Mouse (Mus musculus) G1E (cell line): Measurements from ENCODE around the gene Gzmc. TPM values are rescaled to one million over a fixed set of nuclear protein-coding genes. Genes with fewer than 3 reads are reported as not detected.
"Not testable (repeated sequence)": the region's sequence is repeated elsewhere in the genome, so short reads cannot be mapped to it uniquely, and the experiment has no call there.

ENCODE experiments used
- ATAC-seq: 2 replicates; pipeline ENCODE4 v1.8.0; 2016; ENCODE audit warnings: mild to moderate bottlenecking; ENCODE audit not compliant: insufficient number of reproducible peaks, poor library complexity, low FRiP score, severe bottlenecking; ENCODE audit errors: extremely low read depth
- DNase-seq: peaks from one replicate; pipeline ENCODE4 v3.0.0; 2012; ENCODE audit warnings: low spot score
- H3K27me3 ChIP-seq: 2 replicates; pipeline ENCODE4 v1.6.1; 2012; ENCODE audit warnings: mild to moderate bottlenecking, low read length, inconsistent platforms; ENCODE audit not compliant: insufficient read depth
- H3K36me3 ChIP-seq: replicated peaks from 2 replicates; pipeline ENCODE3; 2012; ENCODE audit warnings: mild to moderate bottlenecking, inconsistent platforms
- H3K4me1 ChIP-seq: 2 replicates; pipeline ENCODE4 v1.6.1; 2012; ENCODE audit warnings: low read depth, low read length, inconsistent platforms, mixed read lengths; ENCODE audit not compliant: insufficient read depth
- H3K4me3 ChIP-seq: 2 replicates; pipeline ENCODE4 v1.5.1; 2012; ENCODE audit warnings: low read depth, mild to moderate bottlenecking, inconsistent platforms, low read length, moderate library complexity, mixed read lengths
- H3K9me3 ChIP-seq: replicated peaks from 2 replicates; pipeline ENCODE4 v1.6.1; 2012; ENCODE audit warnings: inconsistent platforms
- CTCF ChIP-seq: IDR thresholded peaks from 2 replicates; pipeline ENCODE4 v1.5.1; 2012; ENCODE audit warnings: low read depth, low read length, inconsistent platforms, mixed read lengths
- GATA1 ChIP-seq: IDR thresholded peaks from 2 replicates; pipeline ENCODE4 v1.6.1; 2012; ENCODE audit warnings: borderline replicate concordance, low read length, inconsistent platforms, mixed read lengths
- GATA2 ChIP-seq: IDR thresholded peaks from 2 replicates; pipeline ENCODE4 v1.6.1; 2012; ENCODE audit warnings: low read depth, low read length, inconsistent platforms, borderline replicate concordance
- POLR2AphosphoS5 ChIP-seq: IDR thresholded peaks from 2 replicates; pipeline ENCODE4 v1.6.1; 2012; ENCODE audit warnings: low read depth, low read length, inconsistent platforms; ENCODE audit not compliant: insufficient replicate concordance
- TAL1 ChIP-seq: conservative IDR thresholded peaks from 2 replicates; pipeline ENCODE4 v1.6.1; 2012; ENCODE audit warnings: low read depth, low read length, inconsistent platforms, mixed read lengths
- polyA plus RNA-seq: library from polyadenylated mRNA; stranded (reverse); fragments of >175 nt; gene quantifications from 2 replicates; pipeline ENCODE4 v1.2.3, GENCODE M21; 2012
- total RNA-seq, 2 experiments: library from RNA; stranded (forward) in 1 of 2; stranded (reverse) in 1 of 2; fragments of 200-1000 nt in 1 of 2; fragments of >200 nt in 1 of 2; fragmentation: Nextera tagmentation in 1 of 2; gene quantifications; 2 replicates each; pipeline ENCODE4 v1.2.3; 2014 to 2017

Gzmc gene
- total and polyA plus RNA-seq, 3 experiments, result not detected

DNA sequence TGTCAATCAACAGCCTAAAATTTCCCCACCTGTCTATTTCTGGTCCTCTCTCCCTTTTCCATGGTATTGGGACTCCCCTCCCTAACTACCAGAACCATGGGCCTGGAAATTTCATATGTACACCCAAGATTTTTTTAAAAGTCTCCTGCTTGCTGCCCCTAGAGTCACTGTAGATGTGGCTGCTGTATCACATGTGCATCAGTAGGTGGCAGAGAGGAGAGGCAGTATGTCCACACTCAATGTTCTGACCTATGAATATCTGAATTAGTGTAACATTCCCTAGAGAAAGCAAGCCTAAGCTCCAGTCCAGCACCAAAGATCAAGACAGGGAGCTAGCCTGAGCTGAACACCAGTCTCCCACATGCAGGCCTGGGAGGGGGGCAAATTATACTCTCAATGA lies 6.0 kb upstream of the Gzmc start:
- ATAC-seq (no peak), DNase-seq (no peak)
- H3K4me1 ChIP-seq, result no peaks in the 10 kb centered on the region
- peaks cover 4% of the 10 kb centered on the region for H3K9me3 ChIP-seq
- H3K4me3 ChIP-seq, result no peak overlapping the region
- H3K36me3 ChIP-seq, result no peaks in the 10 kb centered on the region
- H3K27me3 ChIP-seq, result peaks cover 6% of the 10 kb centered on the region; the same call in 1 of the 2 replicates
- TF ChIP-seq GATA1, result no peak
- TF ChIP-seq TAL1, result no peak
- TF ChIP-seq POLR2AphosphoS5, result no peak
- no peak for TF ChIP-seq GATA2
- no peak for TF ChIP-seq CTCF

DNA sequence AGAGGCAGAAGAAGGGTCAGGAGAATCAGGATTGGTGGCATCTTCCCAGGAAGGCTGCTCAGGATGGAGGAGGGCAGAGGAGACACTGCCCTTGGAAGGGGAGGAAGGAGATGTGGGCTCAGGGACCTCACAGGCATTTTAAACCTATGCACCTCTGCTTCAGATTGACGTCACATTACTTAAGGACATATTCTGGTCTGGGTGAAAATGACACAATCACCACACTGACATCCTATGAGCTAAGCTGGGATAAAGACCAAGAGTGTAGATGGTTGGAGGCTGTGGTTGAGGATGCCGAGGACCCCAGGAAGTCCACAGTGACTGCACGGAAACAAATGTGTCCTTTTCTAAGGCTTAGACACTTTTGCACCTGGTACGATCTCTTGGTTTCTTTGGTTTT lies 23.1 kb downstream of the Gzmc start, which contains the start of gene Gzmf:
Gene Gzmf (minus strand): TSS at position 101 of the 400 bp plus-strand sequence.
- Histone ChIP-seq H3K4me1 (peaks cover 2% of the 10 kb centered on the region; the same call in 1 of the 2 replicates), H3K9me3 (no peaks in the 10 kb centered on the region), H3K36me3 (no peaks in the 10 kb centered on the region), H3K4me3 (no peak within 1 kb of the TSS), H3K27me3 (0 out of 2 replicates have a peak, but pooled peaks cover 3% of the 10 kb centered on the region)
- no peak for TF ChIP-seq GATA2
- no peak for TF ChIP-seq CTCF
- TF ChIP-seq TAL1, result no peak
- TF ChIP-seq POLR2AphosphoS5, result no peak
- no peak for TF ChIP-seq GATA1
- DNase-seq, result no peak
- no peak for ATAC-seq

DNA sequence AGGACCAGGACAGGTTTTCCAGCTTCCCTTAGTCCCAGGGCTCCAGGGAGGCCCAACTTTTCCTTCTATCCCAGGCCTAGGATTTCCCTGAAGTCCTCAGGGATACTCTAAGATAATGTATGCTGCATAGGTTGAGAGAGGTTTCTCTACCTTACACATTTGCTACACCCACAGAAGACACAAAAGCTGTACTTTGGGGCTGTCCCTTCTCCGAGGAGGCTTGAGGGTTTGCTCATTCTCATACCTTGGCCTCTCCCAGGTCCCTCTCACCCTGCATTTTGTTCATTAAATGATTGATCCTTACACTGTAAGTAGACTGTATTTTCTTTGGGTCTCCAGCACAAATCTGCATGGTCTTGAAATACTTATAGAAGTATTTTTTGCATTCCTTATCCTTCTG lies 28.8 kb downstream of the Gzmc start:
- no peak for TF ChIP-seq POLR2AphosphoS5
- TF ChIP-seq TAL1, result no peak
- no peak for TF ChIP-seq CTCF
- TF ChIP-seq GATA2, result no peak
- Histone ChIP-seq H3K4me3 (no peak overlapping the region), H3K9me3 (no peaks in the 10 kb centered on the region), H3K36me3 (no peaks in the 10 kb centered on the region), H3K27me3 (peaks cover 3% of the 10 kb centered on the region; the same call in 1 of the 2 replicates), H3K4me1 (peaks cover 3% of the 10 kb centered on the region; the same call in 1 of the 2 replicates)
- no peak for DNase-seq
- no peak for ATAC-seq

GRCm38 (mm10) chr14:56205021-56205420 lies 29.4 kb downstream of the Gzmc start:
- TF ChIP-seq CTCF, result peak; percentile 25; the same call in 1 of the 2 replicates
- not testable (repeated sequence) for H3K4me1 ChIP-seq
- DNase-seq, result peak; percentile 11

GRCm38 (mm10) chr14:56203975-56204374 lies 30.5 kb downstream of the Gzmc start:
- peaks cover 3% of the 10 kb centered on the region; the same call in 1 of the 2 replicates for H3K4me1 ChIP-seq
- TF ChIP-seq CTCF (peak; percentile 79), TAL1 (no peak)
- DNase-seq, result peak; percentile 28
- no peaks in the 10 kb centered on the region for H3K9me3 ChIP-seq
- no peak for ATAC-seq
- H3K4me3 ChIP-seq, result no peak overlapping the region
- no peaks in the 10 kb centered on the region for H3K36me3 ChIP-seq
- H3K27me3 ChIP-seq, result peaks cover 3% of the 10 kb centered on the region; the same call in 1 of the 2 replicates

More at GRCm38 (mm10) chr14:56205021-56205420, 29.4 kb downstream of the Gzmc start:
- not testable (repeated sequence) for H3K4me3 ChIP-seq, ATAC-seq, H3K27me3 ChIP-seq, H3K9me3 ChIP-seq, H3K36me3 ChIP-seq

DNA sequence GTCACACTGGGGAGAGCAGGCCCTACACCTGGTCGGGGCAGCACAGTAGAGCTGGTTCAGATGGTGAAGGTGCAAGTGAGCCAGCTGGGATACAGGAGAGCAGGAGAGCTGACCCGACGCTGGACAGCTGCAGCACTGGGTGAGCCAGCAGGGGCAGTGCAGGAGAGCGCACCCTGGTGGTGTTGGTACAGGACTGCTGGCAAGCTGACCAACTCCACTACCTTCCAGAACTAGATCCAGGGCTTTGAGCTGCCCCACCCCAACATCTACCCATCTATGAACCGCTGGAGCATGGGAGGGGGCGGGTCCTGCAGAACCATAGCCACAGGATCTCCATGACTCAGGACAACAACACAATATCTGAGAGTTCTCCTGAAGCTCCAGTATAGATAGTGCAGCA lies 47.5 kb downstream of the Gzmc start:
- TF ChIP-seq GATA2, result no peak
- no peak for TF ChIP-seq GATA1
- no peak for TF ChIP-seq TAL1
- no peak for TF ChIP-seq CTCF
- no peak for TF ChIP-seq POLR2AphosphoS5
- ATAC-seq (no peak), DNase-seq (no peak)
- Histone ChIP-seq H3K27me3 (peaks cover 7% of the 10 kb centered on the region), H3K36me3 (no peaks in the 10 kb centered on the region), H3K4me1 (no peaks in the 10 kb centered on the region), H3K4me3 (no peak overlapping the region), H3K9me3 (no peaks in the 10 kb centered on the region)

- Histone ChIP-seq H3K27me3 (peaks cover 7% of the 10 kb centered on the region), H3K4me1 (no peaks in the 10 kb centered on the region), H3K36me3 (no peaks in the 10 kb centered on the region), H3K9me3 (no peaks in the 10 kb centered on the region), H3K4me3 (no peak overlapping the region)
- ATAC-seq, result no peak
- DNase-seq, result no peak
- no peak for TF ChIP-seq POLR2AphosphoS5
- TF ChIP-seq CTCF, result no peak
- no peak for TF ChIP-seq TAL1
- no peak for TF ChIP-seq GATA1
- TF ChIP-seq GATA2, result no peak
Observed at GRCm38 (mm10) chr14:56186521-56186920, 47.9 kb downstream of the Gzmc start.

Other genes with a start within 250 kb of the Gzmc start
- 13.1 and 16.6 TPM in 2 replicates for gene Mcpt1, start 216.7 kb downstream of the Gzmc start, total RNA-seq (2014; fragmentation: Nextera tagmentation)
- gene Mcpt1, start 216.7 kb downstream of the Gzmc start, total RNA-seq (2017), result 1.6 and 3.3 TPM in 2 replicates
- 0.07 and 0.27 TPM in 2 replicates for gene Mcpt1, start 216.7 kb downstream of the Gzmc start, polyA plus RNA-seq
- gene Mcpt9, start 204.2 kb downstream of the Gzmc start, total RNA-seq (2014; fragmentation: Nextera tagmentation), result 1.1 TPM in 1 of 2 replicates, not detected in the other
- 0.05 TPM in 1 of 2 replicates, not detected in the other for gene Mcpt9, start 204.2 kb downstream of the Gzmc start, total RNA-seq (2017)
- not detected in 2 replicates for gene Mcpt9, start 204.2 kb downstream of the Gzmc start, polyA plus RNA-seq
- not detected in 2 replicates for gene Mcpt2, start 192.6 kb downstream of the Gzmc start, total RNA-seq (2014; fragmentation: Nextera tagmentation)
- 1.1 and 2.4 TPM in 2 replicates for gene Mcpt2, start 192.6 kb downstream of the Gzmc start, total RNA-seq (2017)
- gene Mcpt2, start 192.6 kb downstream of the Gzmc start, polyA plus RNA-seq, result 0.06 TPM in 1 of 2 replicates, not detected in the other
- gene Mcpt4, start 172.3 kb downstream of the Gzmc start, total RNA-seq (2014; fragmentation: Nextera tagmentation), result not detected in 2 replicates
- 0.46 and 0.66 TPM in 2 replicates for gene Mcpt4, start 172.3 kb downstream of the Gzmc start, total RNA-seq (2017)
- not detected in 2 replicates for gene Mcpt4, start 172.3 kb downstream of the Gzmc start, polyA plus RNA-seq
- gene Mcpt8, start 149.4 kb downstream of the Gzmc start, total RNA-seq (2014; fragmentation: Nextera tagmentation), result not detected in 2 replicates
- not detected in 2 replicates for gene Mcpt8, start 149.4 kb downstream of the Gzmc start, total RNA-seq (2017)
- gene Mcpt8, start 149.4 kb downstream of the Gzmc start, polyA plus RNA-seq, result not detected in 2 replicates
- not detected in 2 replicates for gene Ctsg, start 132.1 kb downstream of the Gzmc start, total RNA-seq (2014; fragmentation: Nextera tagmentation)
- gene Ctsg, start 132.1 kb downstream of the Gzmc start, total RNA-seq (2017), result 0.11 and 0.35 TPM in 2 replicates
- gene Ctsg, start 132.1 kb downstream of the Gzmc start, polyA plus RNA-seq, result 0.07 and 0.16 TPM in 2 replicates
- gene Gzme, start 114.0 kb downstream of the Gzmc start, total RNA-seq (2014; fragmentation: Nextera tagmentation), result not detected in 2 replicates
- gene Gzme, start 114.0 kb downstream of the Gzmc start, total RNA-seq (2017), result not detected in 2 replicates
- not detected in 2 replicates for gene Gzme, start 114.0 kb downstream of the Gzmc start, polyA plus RNA-seq
- gene Gzmd, start 102.0 kb downstream of the Gzmc start, total RNA-seq (2014; fragmentation: Nextera tagmentation), result not detected in 2 replicates
- not detected in 2 replicates for gene Gzmd, start 102.0 kb downstream of the Gzmc start, total RNA-seq (2017)
- gene Gzmd, start 102.0 kb downstream of the Gzmc start, polyA plus RNA-seq, result not detected in 2 replicates
- not detected in 2 replicates for gene Gzmg, start 75.1 kb downstream of the Gzmc start, total RNA-seq (2014; fragmentation: Nextera tagmentation)
- gene Gzmg, start 75.1 kb downstream of the Gzmc start, total RNA-seq (2017), result not detected in 2 replicates
- not detected in 2 replicates for gene Gzmg, start 75.1 kb downstream of the Gzmc start, polyA plus RNA-seq
- gene Gzmn, start 60.1 kb downstream of the Gzmc start, total RNA-seq (2014; fragmentation: Nextera tagmentation), result not detected in 2 replicates
- gene Gzmn, start 60.1 kb downstream of the Gzmc start, total RNA-seq (2017), result 0.12 TPM in 1 of 2 replicates, not detected in the other
- gene Gzmn, start 60.1 kb downstream of the Gzmc start, polyA plus RNA-seq, result not detected in 2 replicates
- gene Gzmf, start 23.2 kb downstream of the Gzmc start, total RNA-seq (2014; fragmentation: Nextera tagmentation), result not detected in 2 replicates
- gene Gzmf, start 23.2 kb downstream of the Gzmc start, total RNA-seq (2017), result 0.11 and 0.12 TPM in 2 replicates
- gene Gzmf, start 23.2 kb downstream of the Gzmc start, polyA plus RNA-seq, result not detected in 2 replicates
- 42.7 and 44.6 TPM in 2 replicates for gene Gzmb, start 27.6 kb upstream of the Gzmc start, total RNA-seq (2014; fragmentation: Nextera tagmentation)
- gene Gzmb, start 27.6 kb upstream of the Gzmc start, total RNA-seq (2017), result 28.5 and 30.8 TPM in 2 replicates
- 0.39 and 1.1 TPM in 2 replicates for gene Gzmb, start 27.6 kb upstream of the Gzmc start, polyA plus RNA-seq
- gene Atp12a, start 130.4 kb upstream of the Gzmc start, total RNA-seq (2014; fragmentation: Nextera tagmentation), result not detected in 2 replicates
- 0.11 TPM in 1 of 2 replicates, not detected in the other for gene Atp12a, start 130.4 kb upstream of the Gzmc start, total RNA-seq (2017)
- gene Atp12a, start 130.4 kb upstream of the Gzmc start, polyA plus RNA-seq, result not detected in 2 replicates
- not detected in 2 replicates for gene Rnf17, start 167.9 kb upstream of the Gzmc start, total RNA-seq (2014; fragmentation: Nextera tagmentation)
- gene Rnf17, start 167.9 kb upstream of the Gzmc start, total RNA-seq (2017), result 0.06 and 0.16 TPM in 2 replicates
- gene Rnf17, start 167.9 kb upstream of the Gzmc start, polyA plus RNA-seq, result not detected in 2 replicates